Mouse (Mus musculus) embryonic facial prominence, embryonic 14.5 days (tissue): ENCODE results near the gene Frmd4a. TPM values are rescaled to one million over a fixed set of nuclear protein-coding genes. Genes with fewer than 3 reads are reported as not detected.

Experiments used
- ATAC-seq: fragments of 200-750 bp; cut with Nextera tagmentation; 2 replicates; pipeline ENCODE4 v1.8.0; 2017; ENCODE audit warnings: low read depth, moderate number of reproducible peaks, moderate TSS enrichment
- DNase-seq: peaks from one replicate; pipeline ENCODE4 v3.0.0-alpha.2; 2015; ENCODE audit warnings: low spot score
- H3K27ac ChIP-seq: fragments of 300-500 bp; sonication (generic); replicated peaks from 2 replicates; pipeline ENCODE4 v1.5.1; 2014; ENCODE audit warnings: low read depth, mild to moderate bottlenecking, low read length, moderate library complexity
- H3K27me3 ChIP-seq: fragments of 300-500 bp; sonication (generic); replicated peaks from 2 replicates; pipeline ENCODE4 v1.6.1; 2014; ENCODE audit warnings: low read length; ENCODE audit not compliant: control insufficient read depth, insufficient read depth
- H3K36me3 ChIP-seq: fragments of 300-500 bp; sonication (generic); 2 replicates; pipeline ENCODE4 v1.6.1; 2014; ENCODE audit warnings: low read length, mixed read lengths; ENCODE audit not compliant: control insufficient read depth, insufficient read depth
- H3K4me1 ChIP-seq: fragments of 300-500 bp; sonication (generic); 2 replicates; pipeline ENCODE4 v1.6.1; 2014; ENCODE audit warnings: antibody characterized with exemption, low read length; ENCODE audit not compliant: control insufficient read depth, insufficient read depth
- H3K4me2 ChIP-seq: fragments of 300-500 bp; sonication (generic); 2 replicates; pipeline ENCODE4 v1.6.1; 2014; ENCODE audit warnings: low read depth, mild to moderate bottlenecking, low read length, moderate library complexity, mixed read lengths
- H3K4me3 ChIP-seq: fragments of 300-500 bp; sonication (generic); 2 replicates; pipeline ENCODE4 v1.5.1; 2014; ENCODE audit warnings: low read depth, mild to moderate bottlenecking, low read length
- H3K9ac ChIP-seq: fragments of 300-500 bp; sonication (generic); 2 replicates; pipeline ENCODE4 v1.6.1; 2014; ENCODE audit warnings: low read depth, mild to moderate bottlenecking, low read length, moderate library complexity, mixed read lengths
- H3K9me3 ChIP-seq: fragments of 300-500 bp; sonication (generic); 2 replicates; pipeline ENCODE4 v1.6.1; 2016; ENCODE audit warnings: low read length; ENCODE audit not compliant: control insufficient read depth
- WGBS: fragments of 180-500 bp; shearing (Covaris S2); extraction: QIAGEN DNeasy Blood & Tissue Kit; methylation state at CpG from one replicate; pipeline ENCODE4 v1.1.7; 2014; 5-methylcytosine and 5-hydroxymethylcytosine counted together
- polyA plus RNA-seq: library from polyadenylated mRNA; unstranded; fragments of >200 nt; fragmentation: Nextera tagmentation; extraction: Ambion mirVana; gene quantifications from 2 replicates; pipeline ENCODE4 v1.2.1, GENCODE M21; 2014

Frmd4a gene
- polyA plus RNA-seq, 1 experiment from 2014 or later: 27.2 TPM

- Histone ChIP-seq H3K9ac (no peak overlapping the region), H3K4me3 (no peak overlapping the region), H3K4me2 (no peak overlapping the region), H3K4me1 (peaks cover 11% of the 10 kb centered on the region), H3K27me3 (no peaks in the 10 kb centered on the region), H3K9me3 (no peaks in the 10 kb centered on the region), H3K27ac (no peak overlapping the region), H3K36me3 (no peaks in the 10 kb centered on the region)
- DNase-seq: no peak
- no peak for ATAC-seq
- 75% methylated on average over 3 of the region's 3 CpGs for WGBS
Observed at GRCm38 (mm10) chr2:4444740-4445139, 427.2 kb downstream of the Frmd4a start.

- peak; percentile 80 for DNase-seq
- no peaks in the 10 kb centered on the region for H3K36me3 ChIP-seq
- H3K27ac ChIP-seq: peak overlapping the region; percentile 22; the same call in 1 of the 2 replicates
- H3K4me1 ChIP-seq: peaks cover 14% of the 10 kb centered on the region
- H3K27me3 ChIP-seq: no peaks in the 10 kb centered on the region
- no peaks in the 10 kb centered on the region for H3K9me3 ChIP-seq
- H3K4me3 ChIP-seq: no peak overlapping the region
- 61% methylated on average over 10 of the region's 10 CpGs for WGBS
- no peak overlapping the region for H3K4me2 ChIP-seq
- ATAC-seq: peak; percentile 12; the same call in 1 of the 2 replicates
- no peak overlapping the region for H3K9ac ChIP-seq
Observed at GRCm38 (mm10) chr2:4445629-4446400, 428.3 kb downstream of the Frmd4a start.

- Histone ChIP-seq H3K27me3 (no peaks in the 10 kb centered on the region), H3K4me1 (peaks cover 24% of the 10 kb centered on the region), H3K36me3 (no peaks in the 10 kb centered on the region), H3K9me3 (no peaks in the 10 kb centered on the region), H3K4me2 (no peak overlapping the region), H3K27ac (no peak overlapping the region), H3K9ac (no peak overlapping the region), H3K4me3 (no peak overlapping the region)
- ATAC-seq (no peak), DNase-seq (peak; percentile 74)
- 60% methylated on average over 12 of the region's 12 CpGs for WGBS
Observed at GRCm38 (mm10) chr2:4449860-4450480, 432.5 kb downstream of the Frmd4a start.

DNA sequence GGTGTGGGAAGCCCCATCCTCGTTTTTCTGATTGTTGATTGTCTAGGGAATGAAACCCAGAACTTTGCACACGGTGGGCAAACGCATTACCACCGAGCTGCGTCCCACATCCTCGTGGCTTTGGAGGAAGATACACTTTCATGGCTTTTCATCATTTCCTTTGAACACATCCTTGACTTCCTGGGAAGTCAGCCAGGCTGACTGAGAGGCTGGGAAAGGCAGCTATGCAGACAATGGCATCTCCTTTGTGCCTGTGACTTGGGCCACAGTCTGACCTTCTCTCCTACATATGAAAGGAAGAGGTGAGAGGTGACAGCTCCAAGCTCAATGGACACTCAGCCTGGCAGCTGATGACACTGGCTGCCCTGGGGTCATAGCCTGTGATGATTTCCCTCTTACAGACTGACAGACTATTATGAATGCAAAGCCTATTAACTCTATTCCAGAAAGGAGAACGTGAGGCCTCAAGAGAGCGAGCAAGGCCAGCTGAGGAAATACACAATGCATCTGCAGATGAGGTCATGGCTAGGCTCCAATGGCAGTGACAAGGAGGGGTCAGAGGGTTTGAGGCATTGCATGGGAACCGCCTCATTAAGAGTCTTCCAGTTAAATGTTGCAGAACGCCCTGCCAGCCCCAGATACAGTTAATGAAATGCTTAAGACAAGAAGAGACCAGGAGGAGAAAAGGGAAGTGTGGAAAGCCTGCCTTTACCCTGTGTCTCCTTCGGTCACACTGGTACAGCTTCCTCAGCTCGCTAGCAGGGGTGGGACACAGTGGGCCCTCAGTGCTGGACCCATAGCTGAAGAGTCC is 435.3 kb downstream of the Frmd4a start:
- peaks cover 19% of the 10 kb centered on the region for H3K4me1 ChIP-seq
- DNase-seq: no peak

GRCm38 (mm10) chr2:4455097-4456025 is 437.8 kb downstream of the Frmd4a start:
- WGBS: 63% methylated on average over 11 of the region's 11 CpGs
- H3K4me1 ChIP-seq: peaks cover 14% of the 10 kb centered on the region
- H3K4me2 ChIP-seq: no peak overlapping the region
- no peak overlapping the region for H3K4me3 ChIP-seq
- H3K27ac ChIP-seq: peak overlapping the region; percentile 63; the same call in 1 of the 2 replicates
- peak; percentile 81 for DNase-seq
- H3K27me3 ChIP-seq: no peaks in the 10 kb centered on the region
- no peaks in the 10 kb centered on the region for H3K9me3 ChIP-seq
- ATAC-seq: peak; percentile 66
- H3K9ac ChIP-seq: no peak overlapping the region
- no peaks in the 10 kb centered on the region for H3K36me3 ChIP-seq

More for the DNA sequence above, 435.3 kb downstream of the Frmd4a start:
- 69% methylated on average over 12 of the region's 12 CpGs for WGBS
- no peak; the same call in 1 of the 2 replicates for ATAC-seq
- 0 out of 2 replicates have a peak overlapping the region, but pooled peaks have one; percentile 6 for H3K27ac ChIP-seq
- no peak overlapping the region for H3K4me3 ChIP-seq
- no peak overlapping the region for H3K9ac ChIP-seq
- no peaks in the 10 kb centered on the region for H3K27me3 ChIP-seq
- H3K36me3 ChIP-seq: no peaks in the 10 kb centered on the region
- H3K9me3 ChIP-seq: no peaks in the 10 kb centered on the region
- no peak overlapping the region for H3K4me2 ChIP-seq

DNA sequence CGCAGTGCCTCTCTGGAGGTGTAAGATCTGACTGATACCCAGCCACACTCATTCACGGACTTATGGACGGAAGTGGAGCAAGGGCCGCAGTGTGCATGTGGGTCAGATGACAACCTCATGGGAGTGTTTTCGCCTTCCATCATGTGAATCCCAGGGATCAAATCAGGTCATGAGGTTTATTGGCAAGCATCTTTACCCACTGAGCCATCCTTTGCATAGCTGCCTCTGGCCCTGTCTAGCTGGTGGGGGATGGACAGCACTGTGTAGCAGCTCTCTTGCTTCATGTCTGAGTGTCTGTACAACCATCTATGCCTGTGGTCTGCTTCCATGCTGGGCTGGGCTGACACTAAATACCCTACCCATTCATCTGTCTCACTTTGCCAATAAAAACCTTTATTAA is 443.4 kb downstream of the Frmd4a start:
- Histone ChIP-seq H3K4me1 (peaks cover 19% of the 10 kb centered on the region), H3K9ac (no peak overlapping the region), H3K4me2 (no peak overlapping the region), H3K4me3 (no peak overlapping the region), H3K27me3 (no peaks in the 10 kb centered on the region), H3K27ac (no peak overlapping the region), H3K36me3 (no peaks in the 10 kb centered on the region), H3K9me3 (no peaks in the 10 kb centered on the region)
- no peak for DNase-seq
- ATAC-seq: 0 out of 2 replicates have a peak, but pooled peaks have one; percentile 19
- 64% methylated on average over 5 of the region's 5 CpGs for WGBS

- ATAC-seq: no peak; the same call in 1 of the 2 replicates
- H3K27ac ChIP-seq: no peak overlapping the region
- H3K36me3 ChIP-seq: no peaks in the 10 kb centered on the region
- H3K9me3 ChIP-seq: no peaks in the 10 kb centered on the region
- DNase-seq: peak; percentile 58
- 36% methylated on average over 2 of the region's 2 CpGs for WGBS
- H3K4me3 ChIP-seq: no peak overlapping the region
- no peak overlapping the region for H3K4me2 ChIP-seq
- H3K27me3 ChIP-seq: no peaks in the 10 kb centered on the region
- H3K4me1 ChIP-seq: peaks cover 19% of the 10 kb centered on the region
- no peak overlapping the region for H3K9ac ChIP-seq
Observed at GRCm38 (mm10) chr2:4461514-4461913, 444.0 kb downstream of the Frmd4a start.
